Mouse (Mus musculus) forebrain, embryonic 13.5 days (tissue): ENCODE measurements around the gene Wdr81. TPM values are rescaled to one million over a fixed set of nuclear protein-coding genes. Genes with fewer than 3 reads are reported as not detected.

ENCODE experiments used
- ATAC-seq: fragments of 200-750 bp; cut with Nextera tagmentation; 2 replicates; pipeline ENCODE4 v1.8.0; 2017
- H3K27ac ChIP-seq: fragments of 300-500 bp; sonication (generic); 2 replicates; pipeline ENCODE4 v1.5.1; 2015; ENCODE audit warnings: inconsistent platforms, mild to moderate bottlenecking, moderate library complexity
- H3K27me3 ChIP-seq: fragments of 300-500 bp; sonication (generic); 2 replicates; pipeline ENCODE4 v1.6.1; 2015; ENCODE audit warnings: mild to moderate bottlenecking, inconsistent platforms
- H3K36me3 ChIP-seq: fragments of 300-500 bp; sonication (generic); 2 replicates; pipeline ENCODE4 v1.6.1; 2015; ENCODE audit warnings: mild to moderate bottlenecking, inconsistent platforms; ENCODE audit not compliant: poor library complexity, severe bottlenecking
- H3K4me1 ChIP-seq: fragments of 300-500 bp; sonication (generic); 2 replicates; pipeline ENCODE4 v1.6.1; 2015; ENCODE audit warnings: inconsistent platforms
- H3K4me2 ChIP-seq: fragments of 300-500 bp; sonication (generic); 2 replicates; pipeline ENCODE4 v1.6.1; 2015; ENCODE audit warnings: inconsistent platforms, mild to moderate bottlenecking, moderate library complexity
- H3K4me3 ChIP-seq: fragments of 300-500 bp; sonication (generic); 2 replicates; pipeline ENCODE4 v1.5.1; 2015; ENCODE audit warnings: mild to moderate bottlenecking, inconsistent platforms
- H3K9ac ChIP-seq: fragments of 300-500 bp; sonication (generic); 2 replicates; pipeline ENCODE4 v1.6.1; 2015; ENCODE audit warnings: mild to moderate bottlenecking, inconsistent platforms
- H3K9me3 ChIP-seq: fragments of 300-500 bp; sonication (generic); replicated peaks from 2 replicates; pipeline ENCODE4 v1.6.1; 2016; ENCODE audit warnings: inconsistent platforms
- WGBS: fragments of 180-500 bp; shearing (Covaris S2); methylation state at CpG from one replicate; pipeline ENCODE4 v1.1.7; 2015; 5-methylcytosine and 5-hydroxymethylcytosine counted together
- polyA plus RNA-seq: library from polyadenylated mRNA; unstranded; fragments of >200 nt; fragmentation: Nextera tagmentation; extraction: Ambion mirVana; gene quantifications from 2 replicates; pipeline ENCODE4 v1.2.1, GENCODE M21; 2015

Gene Wdr81
- polyA plus RNA-seq, 1 experiment from 2014 or later = 5.0 TPM

- Histone ChIP-seq H3K4me2 (no peak overlapping the region), H3K4me1 (no peaks in the 10 kb centered on the region), H3K27me3 (no peaks in the 10 kb centered on the region), H3K9me3 (no peaks in the 10 kb centered on the region), H3K27ac (no peak overlapping the region), H3K4me3 (no peak overlapping the region), H3K36me3 (no peaks in the 10 kb centered on the region), H3K9ac (no peak overlapping the region)
- WGBS = 95% methylated on average over 3 of the region's 3 CpGs
- no peak for ATAC-seq
Observed at GRCm38 (mm10) chr11:75424459-75424858, 30.1 kb downstream of the Wdr81 start.

- Histone ChIP-seq H3K4me1 (no peaks in the 10 kb centered on the region), H3K36me3 (no peaks in the 10 kb centered on the region), H3K4me2 (no peak overlapping the region), H3K9me3 (no peaks in the 10 kb centered on the region), H3K9ac (no peak overlapping the region), H3K4me3 (no peak overlapping the region), H3K27ac (no peak overlapping the region), H3K27me3 (no peaks in the 10 kb centered on the region)
- 90% methylated on average over 9 of the region's 9 CpGs for WGBS
- no peak for ATAC-seq
Observed at GRCm38 (mm10) chr11:75424033-75424432, 30.5 kb downstream of the Wdr81 start.

GRCm38 (mm10) chr11:75423091-75423490 lies 31.4 kb downstream of the Wdr81 start:
- Histone ChIP-seq H3K4me3 (no peak overlapping the region), H3K4me1 (no peaks in the 10 kb centered on the region), H3K9ac (no peak overlapping the region), H3K27me3 (no peaks in the 10 kb centered on the region), H3K4me2 (no peak overlapping the region), H3K9me3 (no peaks in the 10 kb centered on the region), H3K27ac (no peak overlapping the region), H3K36me3 (no peaks in the 10 kb centered on the region)
- WGBS = 86% methylated on average over 3 of the region's 3 CpGs
- no peak for ATAC-seq

GRCm38 (mm10) chr11:75422013-75422792 lies 32.3 kb downstream of the Wdr81 start, which contains the start of gene Serpinf1:
Gene Serpinf1 (minus strand): TSS chr11:75422701.
- Histone ChIP-seq H3K36me3 (no peaks in the 10 kb centered on the region), H3K4me2 (no peak within 1 kb of the TSS), H3K4me3 (no peak within 1 kb of the TSS), H3K27me3 (no peaks in the 10 kb centered on the region), H3K4me1 (no peaks in the 10 kb centered on the region), H3K9me3 (no peaks in the 10 kb centered on the region), H3K9ac (no peak within 1 kb of the TSS), H3K27ac (no peak within 1 kb of the TSS)
- 53% methylated on average over 10 of the region's 10 CpGs for WGBS
- ATAC-seq = no peak

GRCm38 (mm10) chr11:75421375-75422012 lies 33.0 kb downstream of the Wdr81 start:
- ATAC-seq = no peak
- 49% methylated on average over 6 of the region's 6 CpGs for WGBS
- no peaks in the 10 kb centered on the region for H3K9me3 ChIP-seq
- H3K36me3 ChIP-seq = no peaks in the 10 kb centered on the region
- no peak overlapping the region for H3K4me2 ChIP-seq
- no peak overlapping the region for H3K9ac ChIP-seq
- no peaks in the 10 kb centered on the region for H3K27me3 ChIP-seq
- H3K4me1 ChIP-seq = no peaks in the 10 kb centered on the region
- no peak overlapping the region for H3K4me3 ChIP-seq
- H3K27ac ChIP-seq = no peak overlapping the region

- H3K27ac ChIP-seq = no peak overlapping the region
- no peaks in the 10 kb centered on the region for H3K4me1 ChIP-seq
- H3K36me3 ChIP-seq = no peaks in the 10 kb centered on the region
- no peak for ATAC-seq
- H3K9me3 ChIP-seq = no peaks in the 10 kb centered on the region
- H3K4me2 ChIP-seq = no peak overlapping the region
- no peaks in the 10 kb centered on the region for H3K27me3 ChIP-seq
- H3K9ac ChIP-seq = no peak overlapping the region
- H3K4me3 ChIP-seq = no peak overlapping the region
- WGBS = 58% methylated on average over 5 of the region's 5 CpGs
Observed at GRCm38 (mm10) chr11:75420810-75421374, 33.6 kb downstream of the Wdr81 start.

GRCm38 (mm10) chr11:75420037-75420436 lies 34.5 kb downstream of the Wdr81 start:
- no peaks in the 10 kb centered on the region for H3K9me3 ChIP-seq
- no peak overlapping the region for H3K9ac ChIP-seq
- H3K27me3 ChIP-seq = no peaks in the 10 kb centered on the region
- WGBS = 91% methylated on average over 7 of the region's 7 CpGs
- H3K4me1 ChIP-seq = no peaks in the 10 kb centered on the region
- ATAC-seq = no peak
- H3K4me3 ChIP-seq = no peak overlapping the region
- H3K27ac ChIP-seq = no peak overlapping the region
- H3K4me2 ChIP-seq = no peak overlapping the region
- no peaks in the 10 kb centered on the region for H3K36me3 ChIP-seq

- 92% methylated on average over 13 of the region's 13 CpGs for WGBS
- no peaks in the 10 kb centered on the region for H3K4me1 ChIP-seq
- H3K4me2 ChIP-seq = no peak overlapping the region
- H3K27ac ChIP-seq = no peak overlapping the region
- H3K9ac ChIP-seq = no peak overlapping the region
- no peaks in the 10 kb centered on the region for H3K27me3 ChIP-seq
- H3K36me3 ChIP-seq = no peaks in the 10 kb centered on the region
- H3K4me3 ChIP-seq = no peak overlapping the region
- H3K9me3 ChIP-seq = no peaks in the 10 kb centered on the region
- no peak for ATAC-seq
Observed at GRCm38 (mm10) chr11:75415994-75416393, 38.5 kb downstream of the Wdr81 start.

- Histone ChIP-seq H3K9me3 (no peaks in the 10 kb centered on the region), H3K27me3 (no peaks in the 10 kb centered on the region), H3K4me1 (no peaks in the 10 kb centered on the region), H3K4me2 (no peak overlapping the region), H3K27ac (no peak overlapping the region), H3K9ac (no peak overlapping the region), H3K36me3 (no peaks in the 10 kb centered on the region), H3K4me3 (no peak overlapping the region)
- WGBS = 53% methylated on average over 7 of the region's 7 CpGs
- no peak for ATAC-seq
Observed at GRCm38 (mm10) chr11:75415096-75415495, 39.4 kb downstream of the Wdr81 start.

GRCm38 (mm10) chr11:75410591-75410990 lies 43.9 kb downstream of the Wdr81 start:
- Histone ChIP-seq H3K27ac (no peak overlapping the region), H3K4me3 (no peak overlapping the region), H3K9me3 (no peaks in the 10 kb centered on the region), H3K9ac (no peak overlapping the region), H3K27me3 (no peaks in the 10 kb centered on the region), H3K36me3 (no peaks in the 10 kb centered on the region; the same call in 1 of the 2 replicates), H3K4me2 (no peak overlapping the region), H3K4me1 (no peaks in the 10 kb centered on the region)
- 91% methylated on average over 7 of the region's 7 CpGs for WGBS
- ATAC-seq = no peak

- no peaks in the 10 kb centered on the region; the same call in 1 of the 2 replicates for H3K36me3 ChIP-seq
- ATAC-seq = no peak
- no peak overlapping the region for H3K4me3 ChIP-seq
- no peak overlapping the region for H3K9ac ChIP-seq
- no peak overlapping the region for H3K27ac ChIP-seq
- H3K4me1 ChIP-seq = no peaks in the 10 kb centered on the region
- no peak overlapping the region for H3K4me2 ChIP-seq
- H3K27me3 ChIP-seq = no peaks in the 10 kb centered on the region
- WGBS = 81% methylated on average over 17 of the region's 17 CpGs
- H3K9me3 ChIP-seq = no peaks in the 10 kb centered on the region
Observed at GRCm38 (mm10) chr11:75409679-75410575, 44.6 kb downstream of the Wdr81 start.

GRCm38 (mm10) chr11:75406865-75407264 lies 47.7 kb downstream of the Wdr81 start:
- WGBS = 39% methylated on average over 3 of the region's 3 CpGs
- Histone ChIP-seq H3K9ac (no peak overlapping the region), H3K27ac (no peak overlapping the region), H3K36me3 (no peaks in the 10 kb centered on the region; the same call in 1 of the 2 replicates), H3K9me3 (no peaks in the 10 kb centered on the region), H3K4me1 (no peaks in the 10 kb centered on the region), H3K27me3 (no peaks in the 10 kb centered on the region), H3K4me3 (no peak overlapping the region), H3K4me2 (no peak overlapping the region)
- no peak for ATAC-seq
